Mouse (Mus musculus) adrenal gland, postnatal 36 days (tissue): ENCODE results near the gene Gm9508. TPM values are rescaled to one million over a fixed set of nuclear protein-coding genes. Genes with fewer than 3 reads are reported as not detected.
"Not testable (repeated sequence)": the region's sequence is repeated elsewhere in the genome, so short reads cannot be mapped to it uniquely, and the experiment has no call there.

Experiments
- DNase-seq, 2 experiments: peaks; one replicate each; pipeline ENCODE4 v3.0.0; 2021; ENCODE audit warnings: mixed read lengths in 1 of 2
- long read RNA-seq, 2 experiments: library from polyadenylated mRNA; stranded (forward); transcript quantifications; one replicate each; pipeline ENCODE4 v2.0.0; 2021; ENCODE audit warnings: borderline sequencing depth in 2 of 2
- total RNA-seq, 2 experiments: library from RNA; stranded (reverse); gene quantifications; 2 replicates each; pipeline ENCODE4 v1.2.3; 2021

The Gm9508 gene
- total RNA-seq = not detected
- long read RNA-seq, experiment 1 = 0 reads
- long read RNA-seq, experiment 2 = 0 reads

GRCm38 (mm10) chr10:77697133-77697532, at the start of gene Gm9508:
Gene Gm9508, minus strand, starts transcription at chr10:77697233.
- DNase-seq = no peak

- not testable (repeated sequence) for DNase-seq
Observed at GRCm38 (mm10) chr10:77741924-77742688, 45.1 kb upstream of the Gm9508 start, which contains the start of gene Gm18596. Gene Gm18596, minus strand, starts transcription at chr10:77742638.

GRCm38 (mm10) chr10:77738929-77739328, 41.9 kb upstream of the Gm9508 start:
- DNase-seq = no peak

- no peak for DNase-seq
Observed at GRCm38 (mm10) chr10:77735928-77736327, 38.9 kb upstream of the Gm9508 start.

GRCm38 (mm10) chr10:77729241-77729640, 32.2 kb upstream of the Gm9508 start:
- peak; percentile 12 to 43 for DNase-seq

GRCm38 (mm10) chr10:77728280-77728679, 31.2 kb upstream of the Gm9508 start:
- no peak for DNase-seq

GRCm38 (mm10) chr10:77726186-77726585, 29.2 kb upstream of the Gm9508 start, which contains the start of gene Gm10100:
Gene Gm10100, plus strand, starts transcription at chr10:77726486.
- DNase-seq = no peak

- DNase-seq = no peak
Observed at GRCm38 (mm10) chr10:77724855-77725254, 27.8 kb upstream of the Gm9508 start.

GRCm38 (mm10) chr10:77720299-77720698, 23.3 kb upstream of the Gm9508 start, which contains the start of gene Krtap12-1:
Gene Krtap12-1, plus strand, starts transcription at chr10:77720599.
- not testable (repeated sequence) for DNase-seq

- DNase-seq = no peak
Observed at GRCm38 (mm10) chr10:77715507-77715906, 18.5 kb upstream of the Gm9508 start, which contains the start of gene Gm10142. Gene Gm10142, plus strand, starts transcription at chr10:77715807.

- DNase-seq = no peak
Observed at GRCm38 (mm10) chr10:77713734-77714133, 16.7 kb upstream of the Gm9508 start.

- not testable (repeated sequence) for DNase-seq
Observed at GRCm38 (mm10) chr10:77711157-77711556, 14.1 kb upstream of the Gm9508 start, which contains the start of gene Gm10024. Gene Gm10024, plus strand, starts transcription at chr10:77711457.

- DNase-seq = no peak
Observed at GRCm38 (mm10) chr10:77709831-77710230, 12.8 kb upstream of the Gm9508 start.

- DNase-seq = no peak
Observed at GRCm38 (mm10) chr10:77706326-77706725, 9.3 kb upstream of the Gm9508 start, which contains the start of gene Gm10272. Gene Gm10272, plus strand, starts transcription at chr10:77706626.

GRCm38 (mm10) chr10:77690356-77690807, 6.7 kb downstream of the Gm9508 start, which contains the start of gene Gm19402:
Gene Gm19402, minus strand, starts transcription at chr10:77690757.
- not testable (repeated sequence) for DNase-seq

GRCm38 (mm10) chr10:77687021-77687420, 10.0 kb downstream of the Gm9508 start:
- no peak for DNase-seq

GRCm38 (mm10) chr10:77685895-77686664, 11.0 kb downstream of the Gm9508 start, which contains the start of gene Tspear:
Gene Tspear, plus strand, starts transcription at chr10:77686569.
- DNase-seq = peak in 1 of 2 experiments; percentile 9

- no peak for DNase-seq
Observed at GRCm38 (mm10) chr10:77684181-77684580, 12.9 kb downstream of the Gm9508 start.

GRCm38 (mm10) chr10:77682994-77683393, 14.0 kb downstream of the Gm9508 start:
- no peak for DNase-seq

- DNase-seq = no peak
Observed at GRCm38 (mm10) chr10:77677562-77677961, 19.5 kb downstream of the Gm9508 start.

GRCm38 (mm10) chr10:77673765-77674164, 23.3 kb downstream of the Gm9508 start:
- no peak for DNase-seq

GRCm38 (mm10) chr10:77671519-77671918, 25.5 kb downstream of the Gm9508 start:
- no peak for DNase-seq
